Mouse (Mus musculus) limb, embryonic 14.5 days (tissue): ENCODE results near the gene Anxa4. TPM values are rescaled to one million over a fixed set of nuclear protein-coding genes. Genes with fewer than 3 reads are reported as not detected.

Source experiments
- ATAC-seq: fragments of 200-750 bp; cut with Nextera tagmentation; 2 replicates; pipeline ENCODE4 v1.8.0; 2017; ENCODE audit warnings: low read depth, moderate number of reproducible peaks, moderate TSS enrichment; ENCODE audit not compliant: low FRiP score
- DNase-seq: peaks from one replicate; pipeline ENCODE4 v3.0.0-alpha.2; 2015; ENCODE audit warnings: low spot score
- H3K27ac ChIP-seq: fragments of 300-500 bp; sonication (generic); replicated peaks from 2 replicates; pipeline ENCODE4 v1.5.1; 2014; ENCODE audit warnings: low read depth, mild to moderate bottlenecking, low read length, moderate library complexity, mixed read lengths
- H3K27me3 ChIP-seq: fragments of 300-500 bp; sonication (generic); 2 replicates; pipeline ENCODE4 v1.6.1; 2014; ENCODE audit warnings: low read length, mixed read lengths; ENCODE audit not compliant: control insufficient read depth, insufficient read depth
- H3K36me3 ChIP-seq: fragments of 300-500 bp; sonication (generic); 2 replicates; pipeline ENCODE4 v1.6.1; 2014; ENCODE audit warnings: mild to moderate bottlenecking, low read length, moderate library complexity, mixed read lengths; ENCODE audit not compliant: control insufficient read depth, insufficient read depth
- H3K4me1 ChIP-seq: fragments of 300-500 bp; sonication (generic); 2 replicates; pipeline ENCODE4 v1.6.1; 2014; ENCODE audit warnings: antibody characterized with exemption, low read length, mixed read lengths; ENCODE audit not compliant: control insufficient read depth, insufficient read depth
- H3K4me2 ChIP-seq: fragments of 300-500 bp; sonication (generic); replicated peaks from 2 replicates; pipeline ENCODE4 v1.6.1; 2014; ENCODE audit warnings: low read depth, mild to moderate bottlenecking, low read length, moderate library complexity; ENCODE audit not compliant: severe bottlenecking
- H3K4me3 ChIP-seq: fragments of 300-500 bp; sonication (generic); replicated peaks from 2 replicates; pipeline ENCODE4 v1.5.1; 2014; ENCODE audit warnings: low read length
- H3K9ac ChIP-seq: fragments of 300-500 bp; sonication (generic); 2 replicates; pipeline ENCODE4 v1.6.1; 2014; ENCODE audit warnings: mild to moderate bottlenecking, low read depth, low read length, moderate library complexity; ENCODE audit not compliant: severe bottlenecking
- H3K9me3 ChIP-seq: fragments of 300-500 bp; sonication (generic); 2 replicates; pipeline ENCODE4 v1.6.1; 2016; ENCODE audit warnings: low read length; ENCODE audit not compliant: control insufficient read depth
- POLR2A ChIP-seq: fragments of 200-500 bp; IDR thresholded peaks from 2 replicates; pipeline ENCODE4 v1.8.0; 2012; ENCODE audit warnings: inconsistent platforms, mild to moderate bottlenecking, moderate library complexity, borderline replicate concordance; ENCODE audit not compliant: insufficient read depth, insufficient read length; ENCODE audit errors: extremely low read depth
- WGBS: fragments of 180-500 bp; shearing (Covaris S2); extraction: QIAGEN DNeasy Blood & Tissue Kit; methylation state at CpG from one replicate; pipeline ENCODE4 v1.1.7; 2014; 5-methylcytosine and 5-hydroxymethylcytosine counted together
- polyA plus RNA-seq, 2 experiments: library from polyadenylated mRNA; depleted of rRNA in 1 of 2; stranded (reverse) in 1 of 2; unstranded in 1 of 2; fragments of >200 nt; fragmentation: Nextera tagmentation in 1 of 2; extraction: Ambion mirVana in 1 of 2; gene quantifications; 2 replicates each; pipeline versions ENCODE4 v1.2.1 to v1.2.3; 2012 to 2014

The Anxa4 gene
- polyA plus RNA-seq, 2 experiments: 28.3 to 45.6 TPM

DNA sequence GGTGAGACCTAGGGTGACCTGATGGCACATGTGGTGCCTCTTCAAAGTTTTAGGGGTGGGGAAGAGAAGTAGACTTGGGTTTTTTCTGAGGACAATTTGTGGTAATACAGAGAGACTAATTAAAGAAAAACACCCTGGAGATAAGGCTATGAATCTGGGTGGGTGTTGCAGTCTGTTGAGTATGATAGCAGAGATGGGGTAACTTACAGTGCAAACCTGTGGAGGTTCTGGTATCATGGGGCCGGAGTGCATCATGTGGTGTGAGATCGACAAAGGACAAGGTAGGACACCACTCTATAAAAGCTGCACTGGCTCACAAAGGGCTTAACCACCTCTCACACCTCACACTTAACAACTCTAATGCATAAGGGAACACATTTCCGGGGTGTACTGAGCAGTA, 103.7 kb downstream of the Anxa4 start:
- Histone ChIP-seq H3K4me2 (no peak overlapping the region), H3K4me1 (no peaks in the 10 kb centered on the region), H3K27me3 (no peaks in the 10 kb centered on the region), H3K9me3 (no peaks in the 10 kb centered on the region), H3K36me3 (peaks cover 23% of the 10 kb centered on the region), H3K9ac (no peak overlapping the region), H3K4me3 (no peak overlapping the region), H3K27ac (no peak overlapping the region)
- WGBS: 92% methylated on average over 3 of the region's 3 CpGs
- ATAC-seq (no peak), DNase-seq (no peak)
- TF ChIP-seq POLR2A: no peak

DNA sequence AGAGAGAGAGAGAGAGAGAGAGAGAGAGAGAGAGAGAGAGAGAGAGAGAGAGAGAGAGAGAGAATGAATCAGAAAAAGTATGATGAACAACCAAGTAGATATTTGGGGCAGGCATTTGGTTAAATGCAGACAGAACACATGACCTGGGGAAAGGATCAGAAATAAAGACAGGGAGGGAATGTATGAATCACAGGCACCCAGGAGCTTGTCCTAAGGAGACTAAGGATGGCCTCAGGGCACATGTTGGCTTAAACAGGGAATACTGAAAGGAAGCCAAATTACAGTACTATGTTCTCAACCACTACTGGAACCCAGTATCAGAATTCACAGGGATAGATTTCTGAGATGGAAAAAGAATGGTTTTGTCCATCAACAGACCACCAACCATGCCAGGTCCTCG, 106.4 kb downstream of the Anxa4 start:
- H3K9me3 ChIP-seq: no peaks in the 10 kb centered on the region
- H3K4me2 ChIP-seq: no peak overlapping the region
- TF ChIP-seq POLR2A: no peak
- no peaks in the 10 kb centered on the region for H3K27me3 ChIP-seq
- ATAC-seq (no peak), DNase-seq (no peak)
- WGBS: 55% methylated on average over 1 of the region's 1 CpGs
- peaks cover 4% of the 10 kb centered on the region; the same call in 1 of the 2 replicates for H3K4me1 ChIP-seq
- peaks cover 28% of the 10 kb centered on the region for H3K36me3 ChIP-seq
- no peak overlapping the region for H3K4me3 ChIP-seq
- H3K27ac ChIP-seq: no peak overlapping the region
- no peak overlapping the region for H3K9ac ChIP-seq

Other genes starting within 250 kb of the Anxa4 start
- 19.9 and 34.8 TPM in 2 replicates for gene Asprv1, start 165.4 kb downstream of the Anxa4 start, polyA plus RNA-seq (2012; rRNA removed)
- gene Asprv1, start 165.4 kb downstream of the Anxa4 start, polyA plus RNA-seq (2014; fragmentation: Nextera tagmentation; extraction: Ambion mirVana): 66.2 and 100.0 TPM in 2 replicates
- gene Mxd1, start 124.4 kb downstream of the Anxa4 start, polyA plus RNA-seq (2012; rRNA removed): 11.7 and 14.8 TPM in 2 replicates
- 10.7 and 15.7 TPM in 2 replicates for gene Mxd1, start 124.4 kb downstream of the Anxa4 start, polyA plus RNA-seq (2014; fragmentation: Nextera tagmentation; extraction: Ambion mirVana)
- 37.4 and 64.8 TPM in 2 replicates for gene Snrnp27, start 109.1 kb downstream of the Anxa4 start, polyA plus RNA-seq (2012; rRNA removed)
- gene Snrnp27, start 109.1 kb downstream of the Anxa4 start, polyA plus RNA-seq (2014; fragmentation: Nextera tagmentation; extraction: Ambion mirVana): 115 and 117 TPM in 2 replicates
- 27.0 and 27.3 TPM in 2 replicates for gene Gmcl1, start 60.2 kb downstream of the Anxa4 start, polyA plus RNA-seq (2012; rRNA removed)
- gene Gmcl1, start 60.2 kb downstream of the Anxa4 start, polyA plus RNA-seq (2014; fragmentation: Nextera tagmentation; extraction: Ambion mirVana): 33.3 and 41.0 TPM in 2 replicates
- 24.7 and 27.4 TPM in 2 replicates for gene Aak1, start 55.9 kb upstream of the Anxa4 start, polyA plus RNA-seq (2012; rRNA removed)
- 19.8 and 20.9 TPM in 2 replicates for gene Aak1, start 55.9 kb upstream of the Anxa4 start, polyA plus RNA-seq (2014; fragmentation: Nextera tagmentation; extraction: Ambion mirVana)
- gene Nfu1, start 215.7 kb upstream of the Anxa4 start, polyA plus RNA-seq (2012; rRNA removed): 136 and 141 TPM in 2 replicates
- 94.1 and 104 TPM in 2 replicates for gene Nfu1, start 215.7 kb upstream of the Anxa4 start, polyA plus RNA-seq (2014; fragmentation: Nextera tagmentation; extraction: Ambion mirVana)
- gene Gfpt1, start 249.3 kb upstream of the Anxa4 start, polyA plus RNA-seq (2012; rRNA removed): 35.8 and 37.7 TPM in 2 replicates
- 21.5 and 22.7 TPM in 2 replicates for gene Gfpt1, start 249.3 kb upstream of the Anxa4 start, polyA plus RNA-seq (2014; fragmentation: Nextera tagmentation; extraction: Ambion mirVana)